ENCODE assay signal across 23 mouse cellular contexts in the genomic region with DNA sequence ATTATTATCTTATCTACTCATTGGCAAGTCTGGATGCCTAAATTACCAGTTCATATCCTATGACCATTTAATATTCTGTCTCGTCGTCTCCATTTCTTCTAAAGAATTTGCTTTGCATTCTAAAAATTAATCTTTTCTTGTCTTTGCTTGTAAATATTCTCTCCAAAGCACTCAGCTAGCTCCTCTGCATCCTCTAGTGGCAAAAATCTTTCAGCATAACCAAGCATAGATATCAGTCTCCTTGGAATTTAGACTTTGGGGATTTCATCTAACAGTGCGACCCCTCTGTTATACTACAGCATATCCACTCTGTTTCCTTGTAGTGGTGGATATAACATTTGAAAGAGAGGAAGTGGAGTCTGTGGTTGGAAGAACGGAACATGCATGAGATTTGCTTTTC.
A peak's percentile ranks its signal among the peaks of the same experiment; 100 is the strongest.
DNase-seq lines count a peak whose midpoint lies in the region; ATAC-seq and TF ChIP-seq lines count a peak whose summit lies in the region.
"Had no signal": no experiment of that assay in that cellular context is flagged by ENCODE, and none has a peak within 500 bp of the region (broad histone marks: within the 10 kb centered on the region; RNA-seq: fewer than 3 reads in every experiment).

No protein-coding gene starts in this region.

- 0 out of 2 replicates have a peak, but pooled peaks have one; percentile 4 for ATAC-seq in forebrain, embryonic 14.5 days
- no peak for ATAC-seq in forebrain, embryonic 12.5 days (ENCODE audit: low FRiP score)
- no peak for ATAC-seq in hindbrain, postnatal 0 days
- ATAC-seq in hindbrain, embryonic 14.5 days (ENCODE audit: low FRiP score): no peak
- ATAC-seq in lung, embryonic 14.5 days (ENCODE audit: insufficient read depth): no peak
- no peak for ATAC-seq in stomach, postnatal 0 days (ENCODE audit: low FRiP score, low TSS enrichment)

- 0 out of 2 replicates have a peak, but pooled peaks cover 3% of the 10 kb centered on the region for H3K4me1 ChIP-seq in forebrain, embryonic 14.5 days (ENCODE audit: control insufficient read depth, insufficient read depth, low read length)
- H3K4me1 ChIP-seq in forebrain, embryonic 12.5 days: no peaks in the 10 kb centered on the region; the same call in 1 of the 2 replicates
- no peaks in the 10 kb centered on the region for H3K4me1 ChIP-seq in hindbrain, postnatal 0 days (ENCODE audit: insufficient read depth, low read length)
- H3K4me1 ChIP-seq in hindbrain, embryonic 14.5 days (replicated peaks; ENCODE audit: control insufficient read depth, insufficient read depth, low read length): no peaks in the 10 kb centered on the region
- no peaks in the 10 kb centered on the region for H3K4me1 ChIP-seq in lung, embryonic 14.5 days (ENCODE audit: insufficient read depth)
- H3K4me1 ChIP-seq in stomach, postnatal 0 days (replicated peaks; ENCODE audit: control insufficient read depth, insufficient read depth): no peaks in the 10 kb centered on the region
- H3K4me1 ChIP-seq: forebrain, embryonic 15.5 days; heart, embryonic 12.5 days; heart, embryonic 15.5 days; hindbrain, embryonic 10.5 days; hindbrain, embryonic 13.5 days had no signal

- no peak overlapping the region for H3K9ac ChIP-seq in forebrain, embryonic 14.5 days (ENCODE audit: low read length)
- no peak overlapping the region for H3K9ac ChIP-seq in forebrain, embryonic 12.5 days
- H3K9ac ChIP-seq in hindbrain, postnatal 0 days (replicated peaks; ENCODE audit: low read length): no peak overlapping the region
- H3K9ac ChIP-seq in hindbrain, embryonic 14.5 days: no peak overlapping the region
- no peak overlapping the region for H3K9ac ChIP-seq in lung, embryonic 14.5 days
- H3K9ac ChIP-seq in stomach, postnatal 0 days (ENCODE audit: low read length): no peak overlapping the region
- H3K9ac ChIP-seq: forebrain, embryonic 15.5 days; heart, embryonic 12.5 days; heart, embryonic 15.5 days; hindbrain, embryonic 13.5 days had no signal

- H3K4me2 ChIP-seq in forebrain, embryonic 14.5 days (ENCODE audit: low read length): no peak overlapping the region
- H3K4me2 ChIP-seq in forebrain, embryonic 12.5 days: no peak overlapping the region
- H3K4me2 ChIP-seq in hindbrain, postnatal 0 days (ENCODE audit: low read depth, low read length): no peak overlapping the region
- no peak overlapping the region for H3K4me2 ChIP-seq in hindbrain, embryonic 14.5 days (replicated peaks)
- H3K4me2 ChIP-seq in lung, embryonic 14.5 days: no peak overlapping the region
- H3K4me2 ChIP-seq in stomach, postnatal 0 days (replicated peaks; ENCODE audit: low read depth): no peak overlapping the region
- H3K4me2 ChIP-seq: forebrain, embryonic 15.5 days; heart, embryonic 12.5 days; heart, embryonic 15.5 days; hindbrain, embryonic 13.5 days had no signal

- H3K27me3 ChIP-seq in forebrain, embryonic 14.5 days (replicated peaks; ENCODE audit: control insufficient read depth, insufficient read depth, low read length): no peaks in the 10 kb centered on the region
- no peaks in the 10 kb centered on the region for H3K27me3 ChIP-seq in forebrain, embryonic 12.5 days
- no peaks in the 10 kb centered on the region for H3K27me3 ChIP-seq in hindbrain, postnatal 0 days (ENCODE audit: insufficient read depth, low read length)
- H3K27me3 ChIP-seq in hindbrain, embryonic 14.5 days (ENCODE audit: control insufficient read depth, insufficient read depth, low read length): no peaks in the 10 kb centered on the region
- no peaks in the 10 kb centered on the region for H3K27me3 ChIP-seq in lung, embryonic 14.5 days (ENCODE audit: insufficient read depth, low read length)
- H3K27me3 ChIP-seq in stomach, postnatal 0 days (ENCODE audit: control insufficient read depth, insufficient read depth, low read length): no peaks in the 10 kb centered on the region
- H3K27me3 ChIP-seq: CH12.LX; forebrain, embryonic 15.5 days; heart, embryonic 12.5 days; heart, embryonic 15.5 days; hindbrain, embryonic 13.5 days had no signal

- H3K27ac ChIP-seq in forebrain, embryonic 14.5 days (ENCODE audit: low read depth, low read length): no peak overlapping the region
- H3K27ac ChIP-seq in forebrain, embryonic 12.5 days: no peak overlapping the region; the same call in 1 of the 2 replicates
- no peak overlapping the region for H3K27ac ChIP-seq in hindbrain, postnatal 0 days
- H3K27ac ChIP-seq in hindbrain, embryonic 14.5 days: no peak overlapping the region
- H3K27ac ChIP-seq in lung, embryonic 14.5 days (ENCODE audit: low read depth): no peak overlapping the region
- no peak overlapping the region for H3K27ac ChIP-seq in stomach, postnatal 0 days (replicated peaks)
- H3K27ac ChIP-seq: heart, embryonic 15.5 days; hindbrain, embryonic 10.5 days; hindbrain, embryonic 13.5 days had no signal

- no peak for TF ChIP-seq EP300 in stomach, postnatal 0 days (optimal IDR thresholded peaks at IDR 0.05)

- no peak overlapping the region for H3K4me3 ChIP-seq in forebrain, embryonic 14.5 days (ENCODE audit: low read depth, low read length)
- H3K4me3 ChIP-seq in forebrain, embryonic 12.5 days (replicated peaks): no peak overlapping the region
- H3K4me3 ChIP-seq in hindbrain, postnatal 0 days (ENCODE audit: low read length): no peak overlapping the region
- no peak overlapping the region for H3K4me3 ChIP-seq in hindbrain, embryonic 14.5 days (replicated peaks; ENCODE audit: low read length)
- no peak overlapping the region for H3K4me3 ChIP-seq in lung, embryonic 14.5 days (ENCODE audit: low read depth, low read length)
- no peak overlapping the region for H3K4me3 ChIP-seq in stomach, postnatal 0 days (ENCODE audit: low read depth, low read length)
- H3K4me3 ChIP-seq: forebrain, embryonic 15.5 days; heart, embryonic 12.5 days; heart, embryonic 15.5 days; hindbrain, embryonic 10.5 days; hindbrain, embryonic 13.5 days had no signal

- 0 out of 2 replicates have a peak, but pooled peaks have one; percentile 21 for TF ChIP-seq CTCF in hindbrain, postnatal 0 days (IDR thresholded peaks at IDR 0.05; ENCODE audit: low read depth)
- peak; percentile 18; the same call in 1 of the 2 replicates for TF ChIP-seq CTCF in lung, embryonic 14.5 days (IDR thresholded peaks at IDR 0.05; ENCODE audit: low read depth)
- peak; percentile 24; the same call in 1 of the 2 replicates for TF ChIP-seq CTCF in stomach, postnatal 0 days (IDR thresholded peaks at IDR 0.05; ENCODE audit: low read depth)

- 88% methylated on average over 4 of the region's 4 CpGs for WGBS in forebrain, embryonic 14.5 days
- 90% methylated on average over 4 of the region's 4 CpGs for WGBS in forebrain, embryonic 12.5 days
- 87% methylated on average over 4 of the region's 4 CpGs for WGBS in hindbrain, postnatal 0 days
- 93% methylated on average over 4 of the region's 4 CpGs for WGBS in hindbrain, embryonic 14.5 days
- WGBS in lung, embryonic 14.5 days: 79% methylated on average over 4 of the region's 4 CpGs
- WGBS in stomach, postnatal 0 days: 78% methylated on average over 4 of the region's 4 CpGs

- no peaks in the 10 kb centered on the region for H3K36me3 ChIP-seq in forebrain, embryonic 14.5 days (ENCODE audit: control insufficient read depth, insufficient read depth, low read length)
- no peaks in the 10 kb centered on the region for H3K36me3 ChIP-seq in forebrain, embryonic 12.5 days (replicated peaks)
- H3K36me3 ChIP-seq in hindbrain, postnatal 0 days (ENCODE audit: insufficient read depth, low read length): no peaks in the 10 kb centered on the region
- no peaks in the 10 kb centered on the region for H3K36me3 ChIP-seq in hindbrain, embryonic 14.5 days (replicated peaks; ENCODE audit: control insufficient read depth, insufficient read depth)
- H3K36me3 ChIP-seq in lung, embryonic 14.5 days (ENCODE audit: insufficient read depth): no peaks in the 10 kb centered on the region
- no peaks in the 10 kb centered on the region for H3K36me3 ChIP-seq in stomach, postnatal 0 days (ENCODE audit: control insufficient read depth, insufficient read depth, low read length)
- H3K36me3 ChIP-seq: forebrain, embryonic 15.5 days; G1E; heart, embryonic 12.5 days; heart, embryonic 15.5 days; hindbrain, embryonic 10.5 days; hindbrain, embryonic 13.5 days had no signal

- no peak for DNase-seq in forebrain, embryonic 14.5 days (ENCODE audit: low spot score)
- no peak for DNase-seq in hindbrain, postnatal 0 days (ENCODE audit: low spot score)
- no peak for DNase-seq in hindbrain, embryonic 14.5 days (ENCODE audit: low spot score)
- DNase-seq in lung, embryonic 14.5 days: no peak
- no peak for DNase-seq in lung, adult 18-20 months
- DNase-seq in stomach, postnatal 0 days (ENCODE audit: low spot score): no peak
- DNase-seq: adrenal gland, postnatal 10 days; adrenal gland, postnatal 36 days; cerebellum, adult 18-20 months; cerebellum, adult 9-10 months; cerebellum, postnatal 14 days; gastrocnemius, postnatal 25 days; heart, adult 18-20 months; heart, postnatal 10 days; heart, postnatal 36 days had no signal

- H3K9me3 ChIP-seq in forebrain, embryonic 14.5 days (replicated peaks; ENCODE audit: control insufficient read depth, low read length): no peaks in the 10 kb centered on the region
- no peaks in the 10 kb centered on the region for H3K9me3 ChIP-seq in forebrain, embryonic 12.5 days
- no peaks in the 10 kb centered on the region for H3K9me3 ChIP-seq in hindbrain, postnatal 0 days (ENCODE audit: low read length)
- H3K9me3 ChIP-seq in hindbrain, embryonic 14.5 days (ENCODE audit: control insufficient read depth, low read length): no peaks in the 10 kb centered on the region
- H3K9me3 ChIP-seq in lung, embryonic 14.5 days (ENCODE audit: low read depth, low read length): no peaks in the 10 kb centered on the region
- H3K9me3 ChIP-seq in stomach, postnatal 0 days (ENCODE audit: control insufficient read depth, low read length): no peaks in the 10 kb centered on the region
- H3K9me3 ChIP-seq: forebrain, embryonic 15.5 days; G1E; heart, embryonic 12.5 days; heart, embryonic 15.5 days; hindbrain, embryonic 10.5 days; hindbrain, embryonic 13.5 days had no signal
